Mouse (Mus musculus) lung, embryonic 14.5 days (tissue): Measurements from ENCODE around the gene Gm28053. TPM values are rescaled to one million over a fixed set of nuclear protein-coding genes. Genes with fewer than 3 reads are reported as not detected.

Experiments
- ATAC-seq: fragments of 200-750 bp; cut with Nextera tagmentation; 2 replicates; pipeline ENCODE4 v1.8.0; 2017; ENCODE audit warnings: mild to moderate bottlenecking, moderate TSS enrichment, moderate library complexity; ENCODE audit not compliant: insufficient read depth
- DNase-seq: peaks from one replicate; pipeline ENCODE4 v3.0.0-alpha.2; 2015
- H3K27ac ChIP-seq: fragments of 300-500 bp; sonication (generic); 2 replicates; pipeline ENCODE4 v1.5.1; 2014; ENCODE audit warnings: low read depth, mild to moderate bottlenecking, moderate library complexity
- H3K27me3 ChIP-seq: fragments of 300-500 bp; sonication (generic); 2 replicates; pipeline ENCODE4 v1.6.1; 2014; ENCODE audit warnings: low read length, control low read depth; ENCODE audit not compliant: insufficient read depth
- H3K36me3 ChIP-seq: fragments of 300-500 bp; sonication (generic); 2 replicates; pipeline ENCODE4 v1.6.1; 2014; ENCODE audit warnings: control low read depth; ENCODE audit not compliant: insufficient read depth
- H3K4me1 ChIP-seq: fragments of 300-500 bp; sonication (generic); 2 replicates; pipeline ENCODE4 v1.6.1; 2014; ENCODE audit warnings: antibody characterized with exemption, control low read depth; ENCODE audit not compliant: insufficient read depth
- H3K4me2 ChIP-seq: fragments of 300-500 bp; sonication (generic); 2 replicates; pipeline ENCODE4 v1.6.1; 2014; ENCODE audit warnings: mild to moderate bottlenecking
- H3K4me3 ChIP-seq: fragments of 300-500 bp; sonication (generic); 2 replicates; pipeline ENCODE4 v1.5.1; 2014; ENCODE audit warnings: low read depth, low read length
- H3K9ac ChIP-seq: fragments of 300-500 bp; sonication (generic); 2 replicates; pipeline ENCODE4 v1.6.1; 2014
- H3K9me3 ChIP-seq: fragments of 300-500 bp; sonication (generic); 2 replicates; pipeline ENCODE4 v1.6.1; 2016; ENCODE audit warnings: low read depth, low read length, control low read depth
- CTCF ChIP-seq: IDR thresholded peaks from 2 replicates; pipeline ENCODE4 v1.5.1; 2016; ENCODE audit warnings: antibody characterized with exemption, low read depth
- WGBS: fragments of 180-500 bp; shearing (Covaris S2); extraction: QIAGEN DNeasy Blood & Tissue Kit; methylation state at CpG from one replicate; pipeline ENCODE4 v1.1.7; 2014; 5-methylcytosine and 5-hydroxymethylcytosine counted together
- polyA plus RNA-seq: library from polyadenylated mRNA; unstranded; fragments of >200 nt; fragmentation: Nextera tagmentation; extraction: Ambion mirVana; gene quantifications from 2 replicates; pipeline ENCODE4 v1.2.1, GENCODE M21; 2014

Gm28053 gene
- polyA plus RNA-seq, 1 experiment from 2014 or later, result 3.8 TPM

DNA sequence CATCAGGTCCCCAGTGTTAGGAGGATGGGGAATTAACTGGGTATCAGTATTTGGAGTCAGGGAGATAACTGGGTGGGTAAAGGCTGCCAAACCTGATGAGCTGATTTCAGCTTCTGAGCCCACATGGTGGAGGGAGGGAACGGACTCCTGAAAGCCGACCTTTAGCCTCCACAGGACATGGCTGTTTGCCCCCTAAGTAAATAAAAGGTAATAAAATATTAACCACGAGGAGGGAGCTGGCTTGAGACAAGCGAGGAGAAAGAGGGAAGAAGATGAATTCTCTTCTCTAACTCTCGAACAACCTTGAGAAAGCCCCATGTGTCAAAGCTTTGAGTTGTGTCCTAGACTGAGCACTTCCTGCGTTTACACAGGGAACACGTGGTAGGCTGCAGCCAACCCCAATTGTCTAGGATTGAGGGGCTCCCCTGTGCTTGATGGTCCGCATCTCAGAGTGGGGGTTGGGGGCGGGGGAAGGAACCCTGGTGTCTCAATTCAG lies 23.4 kb downstream of the Gm28053 start:
- Histone ChIP-seq H3K4me3 (no peak overlapping the region), H3K27me3 (peaks cover 15% of the 10 kb centered on the region), H3K36me3 (no peaks in the 10 kb centered on the region), H3K27ac (no peak overlapping the region), H3K9me3 (no peaks in the 10 kb centered on the region), H3K4me1 (peaks cover 14% of the 10 kb centered on the region; the same call in 1 of the 2 replicates), H3K4me2 (peak overlapping the region; percentile 85), H3K9ac (no peak overlapping the region)
- no peak for TF ChIP-seq CTCF
- 16% methylated on average over 9 of the region's 9 CpGs for WGBS
- DNase-seq (no peak), ATAC-seq (no peak)

DNA sequence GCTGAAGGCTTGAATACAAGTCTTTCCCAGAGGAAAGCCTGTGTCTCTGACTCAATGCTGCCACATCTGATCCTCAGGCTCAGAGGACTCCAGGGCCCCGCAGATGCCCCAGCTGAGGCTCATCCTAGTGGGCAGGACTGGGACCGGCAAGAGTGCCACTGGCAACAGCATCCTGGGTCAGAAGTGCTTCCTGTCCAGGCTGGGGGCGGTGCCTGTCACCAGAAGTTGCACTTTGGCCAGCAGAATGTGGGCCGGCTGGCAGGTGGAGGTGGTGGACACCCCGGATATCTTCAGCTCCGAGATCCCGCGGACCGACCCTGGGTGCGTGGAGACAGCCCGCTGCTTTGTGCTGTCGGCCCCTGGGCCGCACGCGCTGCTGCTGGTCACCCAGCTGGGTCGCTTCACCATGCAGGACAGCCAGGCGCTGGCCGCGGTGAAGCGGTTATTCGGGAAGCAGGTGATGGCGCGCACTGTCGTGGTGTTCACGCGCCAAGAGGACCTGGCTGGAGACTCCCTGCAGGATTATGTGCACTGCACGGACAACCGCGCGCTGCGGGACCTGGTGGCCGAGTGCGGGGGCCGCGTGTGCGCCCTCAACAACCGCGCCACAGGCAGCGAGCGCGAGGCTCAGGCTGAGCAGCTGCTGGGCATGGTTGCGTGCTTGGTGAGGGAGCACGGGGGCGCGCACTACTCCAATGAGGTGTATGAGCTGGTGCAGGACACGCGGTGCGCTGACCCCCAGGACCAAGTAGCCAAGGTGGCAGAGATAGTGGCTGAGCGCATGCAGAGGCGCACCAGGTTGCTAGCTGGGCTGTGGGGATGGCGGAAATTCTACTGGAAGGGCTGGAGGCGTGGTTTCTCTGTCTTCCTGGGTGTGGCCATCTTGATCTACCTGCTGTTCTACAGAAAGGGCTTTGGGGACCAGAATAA lies 24.3 kb downstream of the Gm28053 start:
- DNase-seq (peak; percentile 21), ATAC-seq (no peak)
- no peak overlapping the region for H3K27ac ChIP-seq
- H3K4me2 ChIP-seq, result peak overlapping the region; percentile 85
- peak overlapping the region; percentile 44 for H3K9ac ChIP-seq
- peak overlapping the region; percentile 42 for H3K4me3 ChIP-seq
- TF ChIP-seq CTCF, result no peak
- peaks cover 15% of the 10 kb centered on the region; the same call in 1 of the 2 replicates for H3K4me1 ChIP-seq
- peaks cover 15% of the 10 kb centered on the region for H3K27me3 ChIP-seq
- H3K36me3 ChIP-seq, result no peaks in the 10 kb centered on the region
- WGBS, result 3% methylated on average over 52 of the region's 52 CpGs
- no peaks in the 10 kb centered on the region for H3K9me3 ChIP-seq

DNA sequence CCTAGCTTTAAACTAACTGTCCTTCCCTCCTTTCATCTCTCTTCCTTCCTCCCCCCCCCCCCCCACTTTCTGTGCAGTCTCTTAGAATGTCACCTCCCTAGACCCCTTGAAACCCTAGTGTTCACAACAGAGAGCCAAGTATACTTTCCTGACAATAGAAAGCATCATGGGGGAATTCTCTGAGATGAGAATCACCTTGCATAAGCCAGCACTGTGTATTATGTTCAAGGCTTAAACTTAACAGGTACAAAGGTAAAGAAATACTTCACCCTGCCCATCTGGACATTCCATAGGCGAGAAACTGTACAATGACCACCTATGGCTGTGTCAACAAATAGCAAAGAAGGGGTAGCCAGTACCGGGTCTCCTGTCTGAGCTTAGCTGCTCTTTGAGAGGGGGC lies 27.1 kb downstream of the Gm28053 start:
- H3K4me3 ChIP-seq, result no peak overlapping the region
- peaks cover 15% of the 10 kb centered on the region for H3K27me3 ChIP-seq
- H3K9ac ChIP-seq, result no peak overlapping the region
- ATAC-seq, result no peak
- H3K4me1 ChIP-seq, result peaks cover 17% of the 10 kb centered on the region; the same call in 1 of the 2 replicates
- no peaks in the 10 kb centered on the region for H3K36me3 ChIP-seq
- H3K4me2 ChIP-seq, result peak overlapping the region; percentile 48; the same call in 1 of the 2 replicates
- 40% methylated on average over 2 of the region's 2 CpGs for WGBS
- peak overlapping the region; percentile 84 for H3K27ac ChIP-seq
- no peak for TF ChIP-seq CTCF
- no peaks in the 10 kb centered on the region for H3K9me3 ChIP-seq
- no peak for DNase-seq

DNA sequence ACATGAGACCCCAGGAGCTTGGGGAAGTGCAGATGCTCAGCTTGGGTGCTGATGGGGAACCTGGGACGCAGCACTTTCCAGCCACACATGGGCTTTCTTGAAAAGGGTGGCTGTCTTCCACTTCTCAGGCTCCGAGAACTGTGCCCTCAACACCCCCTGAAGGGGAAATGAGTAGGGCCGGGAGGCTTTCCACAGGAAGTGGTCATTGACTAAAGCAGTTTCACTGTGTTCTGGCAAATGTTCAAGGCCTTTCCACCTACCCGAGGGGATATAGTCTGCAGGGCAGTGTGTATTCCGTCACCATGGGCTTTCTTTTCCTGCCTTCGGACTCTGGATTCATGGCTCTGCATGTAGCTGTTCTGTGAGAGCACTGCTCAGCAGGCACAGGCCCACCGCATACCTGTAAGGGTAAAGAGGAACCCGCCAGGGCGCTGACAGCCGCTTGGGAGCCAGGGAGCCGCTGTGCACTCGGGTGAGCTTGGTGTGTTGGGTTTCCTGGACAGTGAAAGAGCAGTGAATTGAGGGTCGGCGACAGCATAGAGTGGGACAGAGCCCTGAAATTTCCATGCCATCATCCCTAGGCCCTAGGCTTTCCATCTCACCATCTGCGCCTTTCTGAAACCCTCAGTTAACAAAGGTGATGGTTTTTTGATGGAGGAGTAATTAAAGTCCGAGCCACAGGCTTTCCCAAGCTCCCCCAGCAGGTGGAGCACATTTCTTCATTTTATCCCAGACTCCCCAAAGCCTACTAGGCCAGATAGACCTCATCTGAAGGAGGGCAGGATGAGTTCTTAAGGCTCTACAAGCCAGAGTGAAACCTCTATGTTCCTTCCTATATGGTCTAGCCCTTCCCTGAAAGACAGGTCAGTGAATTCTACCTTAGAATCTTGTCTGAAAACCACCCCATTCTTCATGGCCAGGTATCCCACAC lies 27.8 kb downstream of the Gm28053 start, which contains the start of gene Gimap5:
Gene Gimap5 (plus strand): TSS at position 239 of the 931 bp plus-strand sequence.
- Histone ChIP-seq H3K27me3 (peaks cover 15% of the 10 kb centered on the region), H3K4me1 (peaks cover 17% of the 10 kb centered on the region; the same call in 1 of the 2 replicates), H3K4me2 (peak within 1 kb of the TSS; percentile 48), H3K4me3 (peak within 1 kb of the TSS; percentile 24), H3K36me3 (no peaks in the 10 kb centered on the region), H3K9me3 (no peaks in the 10 kb centered on the region), H3K27ac (peak within 1 kb of the TSS; percentile 84), H3K9ac (peak within 1 kb of the TSS; percentile 22; the same call in 1 of the 2 replicates)
- peak; percentile 57; the same call in 1 of the 2 replicates for ATAC-seq
- 44% methylated on average over 16 of the region's 16 CpGs for WGBS
- DNase-seq, result peak; percentile 80
- peak; percentile 69 for TF ChIP-seq CTCF

DNA sequence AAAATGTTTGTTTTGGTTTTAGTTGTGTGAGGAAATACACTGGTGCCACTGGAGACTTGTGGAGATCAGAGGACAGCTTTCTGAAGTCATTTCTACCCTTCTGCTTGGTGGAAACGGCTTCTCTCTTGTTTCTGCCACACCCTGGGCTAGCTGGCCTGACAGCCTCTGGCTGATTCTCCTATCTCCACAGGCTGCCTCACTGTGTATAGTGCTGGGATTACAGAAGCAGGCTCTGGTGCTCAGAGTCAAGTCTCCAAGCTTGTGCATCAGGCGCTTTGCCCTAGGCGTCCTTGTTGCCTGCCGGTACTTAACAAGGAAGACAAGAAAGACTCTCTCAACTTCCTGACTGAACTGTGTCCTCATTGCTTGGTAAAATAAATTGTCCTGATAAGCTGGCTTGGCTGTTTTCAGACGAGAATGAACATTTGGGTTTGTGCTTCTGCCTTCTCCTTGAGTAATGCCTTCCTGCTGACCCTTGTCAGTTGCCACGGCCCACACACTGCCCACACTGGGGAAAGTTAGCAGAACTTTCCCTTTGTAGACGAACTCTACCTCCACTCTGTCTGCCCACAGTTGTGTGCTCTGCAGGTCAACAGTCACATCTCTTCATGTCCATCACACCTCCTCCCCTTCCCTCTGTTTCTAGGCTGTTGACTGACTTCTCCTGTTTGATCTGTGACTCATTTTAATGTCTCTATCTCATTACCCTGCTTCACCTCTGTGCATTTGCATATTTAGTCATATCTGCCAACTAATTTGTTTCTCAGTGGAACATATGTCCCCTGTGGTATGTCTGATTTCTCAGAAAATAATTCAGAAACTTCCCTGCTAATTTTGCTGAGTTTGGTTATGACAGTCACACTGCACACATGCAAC lies 28.9 kb downstream of the Gm28053 start:
- WGBS, result 19% methylated on average over 7 of the region's 7 CpGs
- Histone ChIP-seq H3K27me3 (peaks cover 11% of the 10 kb centered on the region), H3K9me3 (no peaks in the 10 kb centered on the region), H3K9ac (peak overlapping the region; percentile 16; the same call in 1 of the 2 replicates), H3K4me3 (peak overlapping the region; percentile 24), H3K4me1 (peaks cover 7% of the 10 kb centered on the region; the same call in 1 of the 2 replicates), H3K36me3 (no peaks in the 10 kb centered on the region), H3K27ac (peak overlapping the region; percentile 36; the same call in 1 of the 2 replicates), H3K4me2 (peak overlapping the region; percentile 48)
- ATAC-seq (peak; percentile 48; the same call in 1 of the 2 replicates), DNase-seq (peak; percentile 30)
- no peak for TF ChIP-seq CTCF
